Mouse (Mus musculus): Measurements from ENCODE around the gene Gm11639. TPM values are rescaled to one million over a fixed set of nuclear protein-coding genes. Genes with fewer than 3 reads are reported as not detected.

Gm11639 gene
- total and polyA plus RNA-seq, 2 experiments from 2014 or later = 0.05 to 0.17 TPM

GRCm38 (mm10) chr11:104977976-104978375 lies 292.5 kb downstream of the Gm11639 start:
- no peak overlapping the region for H3K27ac ChIP-seq (ENCODE audit: low read depth, low read length)
- no peak overlapping the region for H3K4me2 ChIP-seq (ENCODE audit: low read depth)
- H3K9ac ChIP-seq = no peak overlapping the region
- no peaks in the 10 kb centered on the region for H3K36me3 ChIP-seq (ENCODE audit: insufficient read depth)
- ATAC-seq (no peak), DNase-seq (no peak)
- no peaks in the 10 kb centered on the region for H3K9me3 ChIP-seq (ENCODE audit: low read length)
- WGBS = 56% methylated on average over 5 of the region's 5 CpGs
- no peaks in the 10 kb centered on the region for H3K27me3 ChIP-seq (ENCODE audit: insufficient read depth, low read length)
- no peak for TF ChIP-seq CTCF (IDR thresholded peaks at IDR 0.05; ENCODE audit: low read depth)
- H3K4me1 ChIP-seq (ENCODE audit: insufficient read depth) = no peaks in the 10 kb centered on the region
- no peak overlapping the region for H3K4me3 ChIP-seq (ENCODE audit: low read depth, low read length)

DNA sequence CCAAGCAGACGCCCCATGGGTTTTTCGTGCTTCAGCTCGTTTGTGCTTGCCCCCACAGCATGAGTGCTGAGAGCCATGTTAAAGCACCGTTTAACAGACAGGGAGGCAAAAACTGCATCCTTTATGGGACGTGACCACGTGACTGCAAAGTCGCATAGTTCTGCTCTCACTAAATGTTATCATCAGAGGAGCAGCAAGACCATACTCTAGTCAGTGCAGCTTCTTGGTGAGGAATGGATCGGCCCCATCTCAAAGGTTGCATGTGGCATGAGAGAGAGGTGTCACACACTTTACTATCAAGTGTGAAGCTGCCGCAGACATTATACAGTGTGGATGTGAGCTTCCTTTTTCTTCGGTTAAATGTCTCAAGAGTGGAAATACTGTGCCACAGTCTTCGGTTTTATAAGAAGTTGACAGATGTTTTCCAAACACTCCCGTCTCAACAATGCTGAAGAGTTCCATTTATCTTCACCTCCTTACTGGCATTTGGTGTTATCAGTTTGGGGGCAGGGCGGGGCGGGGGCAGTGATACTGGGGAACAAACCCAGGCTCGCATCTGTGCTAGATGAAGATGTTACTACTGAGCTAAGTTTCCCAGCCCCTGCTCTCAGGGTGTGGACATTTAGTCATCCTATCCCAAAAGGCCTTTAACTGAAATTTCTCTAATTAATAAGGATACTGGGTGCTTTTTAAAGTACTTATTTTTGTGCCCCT lies 296.0 kb downstream of the Gm11639 start:
- H3K27ac ChIP-seq (ENCODE audit: low read depth, low read length) = no peak overlapping the region
- no peak overlapping the region for H3K4me2 ChIP-seq (ENCODE audit: low read depth)
- H3K4me3 ChIP-seq (ENCODE audit: low read depth, low read length) = no peak overlapping the region
- no peak overlapping the region for H3K9ac ChIP-seq
- no peaks in the 10 kb centered on the region for H3K36me3 ChIP-seq (ENCODE audit: insufficient read depth)
- no peak for ATAC-seq
- no peak for TF ChIP-seq CTCF (IDR thresholded peaks at IDR 0.05; ENCODE audit: low read depth)
- 75% methylated on average over 15 of the region's 15 CpGs for WGBS
- no peaks in the 10 kb centered on the region for H3K27me3 ChIP-seq (ENCODE audit: insufficient read depth, low read length)
- no peaks in the 10 kb centered on the region for H3K9me3 ChIP-seq (ENCODE audit: low read length)
- H3K4me1 ChIP-seq (ENCODE audit: insufficient read depth) = no peaks in the 10 kb centered on the region
- no peak for DNase-seq

DNA sequence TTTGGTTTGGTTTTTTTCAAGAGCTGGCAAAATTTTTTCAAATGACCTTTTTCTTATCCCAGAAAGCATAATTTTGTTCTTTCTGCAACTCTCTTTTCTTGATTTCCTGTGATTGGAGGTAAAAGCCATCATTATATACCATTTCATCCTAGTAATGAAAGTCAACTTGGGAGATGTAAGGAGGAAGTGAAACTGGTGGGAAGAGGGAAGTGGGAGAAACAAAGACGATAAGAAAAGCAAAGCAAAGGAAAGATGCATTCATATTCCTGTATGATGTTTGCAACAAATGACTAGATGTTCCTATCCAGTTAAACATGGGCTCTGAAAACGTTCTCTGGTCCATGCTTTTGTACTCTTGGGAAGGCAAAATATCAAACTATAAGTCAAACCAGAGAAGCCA lies 323.7 kb downstream of the Gm11639 start:
- Histone ChIP-seq H3K36me3 (ENCODE audit: insufficient read depth) (no peaks in the 10 kb centered on the region), H3K27me3 (ENCODE audit: insufficient read depth, low read length) (no peaks in the 10 kb centered on the region), H3K9ac (no peak overlapping the region), H3K9me3 (ENCODE audit: low read length) (no peaks in the 10 kb centered on the region), H3K4me2 (ENCODE audit: low read depth) (no peak overlapping the region), H3K4me3 (ENCODE audit: low read depth, low read length) (no peak overlapping the region), H3K4me1 (ENCODE audit: insufficient read depth) (no peaks in the 10 kb centered on the region), H3K27ac (ENCODE audit: low read depth, low read length) (no peak overlapping the region)
- DNase-seq (no peak), ATAC-seq (no peak)
- no peak for TF ChIP-seq CTCF (IDR thresholded peaks at IDR 0.05; ENCODE audit: low read depth)
- whole genome bisulfite sequencing = 64% methylated on average over 2 of the region's 2 CpGs

DNA sequence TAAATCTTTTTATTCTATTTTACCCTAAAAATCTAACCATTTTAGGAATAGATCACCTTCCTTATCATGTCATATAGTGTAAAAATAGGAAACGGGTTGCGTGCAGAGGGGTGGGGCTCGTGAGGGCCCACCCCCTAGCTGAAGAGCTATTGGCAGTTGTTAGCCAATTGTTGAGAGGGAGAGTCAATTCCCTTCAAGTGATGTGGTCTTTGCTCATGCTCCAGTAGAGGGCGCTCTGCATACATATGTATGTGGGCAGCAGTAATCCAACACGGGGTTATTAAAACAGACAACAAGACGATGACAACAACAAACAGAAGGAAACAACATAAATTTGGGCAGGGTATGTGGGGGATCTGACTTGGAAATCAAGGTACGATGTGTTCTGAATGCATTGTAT lies 335.6 kb downstream of the Gm11639 start:
- H3K9me3 ChIP-seq (ENCODE audit: low read length) = no peaks in the 10 kb centered on the region
- no peak overlapping the region for H3K4me3 ChIP-seq (ENCODE audit: low read depth, low read length)
- no peak overlapping the region for H3K27ac ChIP-seq (ENCODE audit: low read depth, low read length)
- H3K4me2 ChIP-seq (ENCODE audit: low read depth) = no peak overlapping the region
- no peaks in the 10 kb centered on the region for H3K27me3 ChIP-seq (ENCODE audit: insufficient read depth, low read length)
- ATAC-seq = no peak
- H3K4me1 ChIP-seq (ENCODE audit: insufficient read depth) = no peaks in the 10 kb centered on the region
- WGBS = 78% methylated on average over 7 of the region's 7 CpGs
- no peak for DNase-seq
- no peaks in the 10 kb centered on the region for H3K36me3 ChIP-seq (ENCODE audit: insufficient read depth)
- 0 out of 2 replicates have a peak, but pooled peaks have one; percentile 6 for TF ChIP-seq CTCF (IDR thresholded peaks at IDR 0.05; ENCODE audit: low read depth)
- no peak overlapping the region for H3K9ac ChIP-seq

- Histone ChIP-seq H3K36me3 (ENCODE audit: insufficient read depth) (no peaks in the 10 kb centered on the region), H3K9me3 (ENCODE audit: low read length) (no peaks in the 10 kb centered on the region), H3K9ac (no peak overlapping the region), H3K4me3 (ENCODE audit: low read depth, low read length) (no peak overlapping the region), H3K4me1 (ENCODE audit: insufficient read depth) (no peaks in the 10 kb centered on the region), H3K27ac (ENCODE audit: low read depth, low read length) (no peak overlapping the region), H3K27me3 (ENCODE audit: insufficient read depth, low read length) (no peaks in the 10 kb centered on the region), H3K4me2 (ENCODE audit: low read depth) (no peak overlapping the region)
- no peak for TF ChIP-seq CTCF (IDR thresholded peaks at IDR 0.05; ENCODE audit: low read depth)
- 73% methylated on average over 6 of the region's 6 CpGs for WGBS
- ATAC-seq (no peak), DNase-seq (no peak)
These were observed 343.3 kb downstream of the Gm11639 start for GRCm38 (mm10) chr11:105028744-105029348.

DNA sequence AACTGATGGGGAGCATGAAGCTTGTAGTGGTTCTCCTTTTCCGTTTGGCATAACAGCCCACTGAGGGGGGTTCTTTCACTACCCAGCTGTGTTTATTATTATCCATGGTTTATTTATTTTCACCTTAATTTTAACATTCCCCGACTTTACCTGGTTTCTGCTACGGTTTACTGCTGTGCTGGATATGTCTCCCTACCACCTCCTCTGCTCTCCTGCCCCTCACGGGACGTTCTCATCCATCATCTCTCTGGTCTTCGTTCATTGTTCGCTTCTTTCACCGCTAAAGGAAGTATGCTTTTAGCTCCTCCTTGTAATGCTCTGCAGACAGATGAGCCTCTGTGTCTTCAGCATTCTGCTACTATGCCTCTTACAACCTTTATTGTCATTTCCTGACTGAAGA lies 344.0 kb downstream of the Gm11639 start:
- no peaks in the 10 kb centered on the region for H3K36me3 ChIP-seq (ENCODE audit: insufficient read depth)
- ATAC-seq (no peak), DNase-seq (no peak)
- no peaks in the 10 kb centered on the region for H3K4me1 ChIP-seq (ENCODE audit: insufficient read depth)
- 90% methylated on average over 8 of the region's 8 CpGs for WGBS
- no peaks in the 10 kb centered on the region for H3K9me3 ChIP-seq (ENCODE audit: low read length)
- H3K9ac ChIP-seq = no peak overlapping the region
- H3K27me3 ChIP-seq (ENCODE audit: insufficient read depth, low read length) = no peaks in the 10 kb centered on the region
- no peak overlapping the region for H3K4me2 ChIP-seq (ENCODE audit: low read depth)
- H3K4me3 ChIP-seq (ENCODE audit: low read depth, low read length) = no peak overlapping the region
- H3K27ac ChIP-seq (ENCODE audit: low read depth, low read length) = no peak overlapping the region
- TF ChIP-seq CTCF (IDR thresholded peaks at IDR 0.05; ENCODE audit: low read depth) = no peak

DNA sequence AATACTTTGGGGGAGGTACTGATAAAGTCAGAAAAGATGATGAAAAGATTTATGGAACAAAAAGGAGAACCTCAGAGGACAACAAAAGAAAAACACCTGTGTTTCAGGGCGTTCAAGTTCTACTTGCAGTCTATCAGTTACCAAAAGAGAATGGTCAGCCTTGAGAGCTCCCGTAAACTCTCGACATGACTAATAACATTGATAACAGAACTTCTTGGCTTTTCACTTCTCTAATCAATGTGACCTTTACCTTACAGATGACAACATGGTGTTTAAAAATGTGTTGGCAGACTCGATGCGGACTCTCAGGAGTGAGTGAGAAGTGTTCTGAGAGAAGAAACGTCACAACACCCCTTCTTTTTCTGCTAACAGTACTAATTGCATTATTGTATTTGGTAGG lies 344.7 kb downstream of the Gm11639 start:
- H3K9ac ChIP-seq = no peak overlapping the region
- no peak overlapping the region for H3K4me2 ChIP-seq (ENCODE audit: low read depth)
- no peaks in the 10 kb centered on the region for H3K4me1 ChIP-seq (ENCODE audit: insufficient read depth)
- no peak overlapping the region for H3K4me3 ChIP-seq (ENCODE audit: low read depth, low read length)
- ATAC-seq (no peak), DNase-seq (no peak)
- no peak for TF ChIP-seq CTCF (IDR thresholded peaks at IDR 0.05; ENCODE audit: low read depth)
- H3K36me3 ChIP-seq (ENCODE audit: insufficient read depth) = no peaks in the 10 kb centered on the region
- H3K27me3 ChIP-seq (ENCODE audit: insufficient read depth, low read length) = no peaks in the 10 kb centered on the region
- H3K27ac ChIP-seq (ENCODE audit: low read depth, low read length) = no peak overlapping the region
- 82% methylated on average over 6 of the region's 6 CpGs for WGBS
- H3K9me3 ChIP-seq (ENCODE audit: low read length) = no peaks in the 10 kb centered on the region
